Mouse (Mus musculus): ENCODE data around the gene Gm11007. TPM values are rescaled to one million over a fixed set of nuclear protein-coding genes. Genes with fewer than 3 reads are reported as not detected.
"Not testable (repeated sequence)": the region's sequence is repeated elsewhere in the genome, so short reads cannot be mapped to it uniquely, and the experiment has no call there.

Gene Gm11007
- polyA plus RNA-seq (2015; fragmentation: Nextera tagmentation; extraction: Ambion mirVana): not detected in 2 replicates

DNA sequence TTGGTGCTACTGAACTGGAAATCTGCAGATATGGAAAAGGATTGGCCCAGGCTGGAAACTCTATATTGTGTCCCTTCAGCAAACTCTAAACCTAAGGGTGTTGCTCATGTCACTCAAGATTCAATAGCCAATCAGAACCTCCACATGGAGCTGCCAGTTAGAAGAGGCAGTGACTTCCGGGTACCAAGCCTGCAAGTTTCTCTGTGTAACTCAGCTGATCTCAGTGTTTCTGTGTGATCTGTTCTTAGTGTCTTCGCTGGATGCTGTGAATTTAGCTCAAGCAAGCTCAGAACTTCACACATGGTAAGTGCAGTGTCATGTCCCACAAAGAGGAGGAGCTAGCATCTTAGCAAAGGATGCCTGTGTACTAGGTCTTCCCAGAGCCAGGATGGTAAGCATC is at the start of gene Gm11007:
Gene Gm11007 (plus strand): TSS at position 301 of the 400 bp plus-strand sequence.
- H3K27ac ChIP-seq (replicated peaks); H3K4me2 ChIP-seq; H3K36me3 ChIP-seq (replicated peaks); ATAC-seq (ENCODE audit: insufficient read depth); H3K4me1 ChIP-seq (replicated peaks); H3K4me3 ChIP-seq (replicated peaks); H3K9ac ChIP-seq; H3K9me3 ChIP-seq (replicated peaks); H3K27me3 ChIP-seq: not testable (repeated sequence)
- WGBS (ENCODE audit: insufficient replicate concordance): no CpG with 5 or more reads among the region's 2 CpGs

Other genes with a start within 250 kb of the Gm11007 start
- gene Gm4724, start 208.2 kb upstream of the Gm11007 start, polyA plus RNA-seq (2015; fragmentation: Nextera tagmentation; extraction: Ambion mirVana): 1.9 TPM in 2 replicates
- 1.7 and 1.8 TPM in 2 replicates for gene Zfp965, start 174.0 kb upstream of the Gm11007 start, polyA plus RNA-seq (2015; fragmentation: Nextera tagmentation; extraction: Ambion mirVana)
- gene Zfp969, start 59.7 kb downstream of the Gm11007 start, polyA plus RNA-seq (2015; fragmentation: Nextera tagmentation; extraction: Ambion mirVana): 5.7 and 7.6 TPM in 2 replicates
- not detected in 2 replicates for gene Gm2007, start 97.6 kb downstream of the Gm11007 start, polyA plus RNA-seq (2015; fragmentation: Nextera tagmentation; extraction: Ambion mirVana)
- 1.8 TPM in 1 of 2 replicates, not detected in the other for gene Gm14288, start 157.1 kb downstream of the Gm11007 start, polyA plus RNA-seq (2015; fragmentation: Nextera tagmentation; extraction: Ambion mirVana)
- 3.3 and 4.0 TPM in 2 replicates for gene Gm6710, start 225.2 kb downstream of the Gm11007 start, polyA plus RNA-seq (2015; fragmentation: Nextera tagmentation; extraction: Ambion mirVana)